ENCODE assay signal across 16 mouse cellular contexts in the genomic region with DNA sequence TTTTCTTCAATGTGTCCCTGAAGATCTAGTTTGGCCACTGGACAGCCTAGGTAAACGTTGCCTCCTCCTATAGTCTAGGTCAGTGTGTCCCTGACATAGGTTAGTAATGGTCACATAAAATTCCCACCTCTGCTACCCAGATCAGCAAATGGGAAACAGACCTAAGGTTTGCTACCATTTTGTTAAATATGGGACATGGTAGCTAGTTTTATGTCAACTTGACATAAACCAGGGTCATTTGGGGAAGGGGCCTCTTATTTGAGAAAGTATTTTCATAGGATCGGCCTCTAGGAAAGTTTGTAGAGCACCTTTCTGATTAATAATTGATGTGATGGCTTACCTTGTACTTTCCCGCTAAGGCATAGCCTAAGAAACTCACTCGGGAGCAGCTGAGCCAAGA.
"Had no signal": no experiment of that assay in that cellular context is flagged by ENCODE, and none has a peak within 500 bp of the region (broad histone marks: within the 10 kb centered on the region; RNA-seq: fewer than 3 reads in every experiment).

No protein-coding gene starts in this region.

- DNase-seq: heart, postnatal 10 days; heart, postnatal 14 days; heart, postnatal 36 days; heart, postnatal 4 days; kidney, adult 11 months; kidney, adult 18-20 months; kidney, adult 2 months; kidney, adult 8-10 months; kidney, adult 9 months; kidney, postnatal 10 days; kidney, postnatal 14 days; kidney, postnatal 25 days; kidney, postnatal 36 days; kidney, postnatal 4 days; layer of hippocampus, adult 9-11 months; layer of hippocampus, postnatal 36 days had no signal
